Mouse (Mus musculus) MEL (cell line): ENCODE results near the gene A030014E15Rik.

Experiments
- CTCF ChIP-seq, 3 experiments: IDR thresholded peaks in 2 of 3; conservative IDR thresholded peaks in 1 of 3; 2 replicates each; pipeline ENCODE4 v1.5.1; 2011 to 2012; ENCODE audit warnings: low read length in 3 of 3, low read depth in 2 of 3, mild to moderate bottlenecking in 2 of 3, improper control_type of control experiment in 1 of 3, inconsistent platforms in 1 of 3, mixed read lengths in 1 of 3, moderate library complexity in 1 of 3; ENCODE audit not compliant: control insufficient read depth in 1 of 3, insufficient read depth in 1 of 3, poor library complexity in 1 of 3, severe bottlenecking in 1 of 3
- ELF1 ChIP-seq: IDR thresholded peaks from 2 replicates; pipeline ENCODE4 v1.6.1; 2014; ENCODE audit warnings: low read depth, mild to moderate bottlenecking, inconsistent platforms, low read length, improper control_type of control experiment, moderate library complexity
- EP300 ChIP-seq, 2 experiments: IDR thresholded peaks; 2 replicates each; pipeline ENCODE4 v1.6.1; 2011; ENCODE audit warnings: improper control_type of control experiment in 2 of 2, low read length in 2 of 2, low read depth in 1 of 2, mild to moderate bottlenecking in 1 of 2
- ETS1 ChIP-seq: IDR thresholded peaks from 2 replicates; pipeline ENCODE4 v1.6.1; 2012; ENCODE audit warnings: low read depth, mild to moderate bottlenecking, inconsistent platforms, low read length, improper control_type of control experiment, moderate library complexity
- GABPA ChIP-seq: IDR thresholded peaks from 2 replicates; pipeline ENCODE4 v1.6.1; 2012; ENCODE audit warnings: low read depth, mild to moderate bottlenecking, inconsistent platforms, low read length, improper control_type of control experiment, moderate library complexity
- GATA1 ChIP-seq: IDR thresholded peaks from 2 replicates; pipeline ENCODE4 v1.6.1; 2011; ENCODE audit warnings: low read depth, low read length, improper control_type of control experiment
- JUND ChIP-seq: IDR thresholded peaks from 2 replicates; pipeline ENCODE4 v1.6.1; 2011; ENCODE audit warnings: low read depth, mild to moderate bottlenecking, improper control_type of control experiment, low read length
- KAT2A ChIP-seq: conservative IDR thresholded peaks from 2 replicates; pipeline ENCODE4 v1.6.1; 2012; ENCODE audit warnings: low read depth, low read length, improper control_type of control experiment, inconsistent platforms
- POLR2A ChIP-seq, 2 experiments: IDR thresholded peaks; 2 replicates each; pipeline ENCODE4 v1.6.1; 2011 to 2012; ENCODE audit warnings: low read length in 2 of 2, mild to moderate bottlenecking in 2 of 2, control low read depth in 1 of 2, improper control_type of control experiment in 1 of 2, low read depth in 1 of 2, moderate library complexity in 1 of 2; ENCODE audit not compliant: control insufficient read depth in 1 of 2, insufficient read depth in 1 of 2, poor library complexity in 1 of 2
- TAL1 ChIP-seq: IDR thresholded peaks from 2 replicates; pipeline ENCODE4 v1.6.1; 2012; ENCODE audit warnings: mild to moderate bottlenecking, inconsistent platforms, low read length, moderate library complexity, mixed read lengths
- TBP ChIP-seq: IDR thresholded peaks from 2 replicates; pipeline ENCODE4 v1.8.0; 2011; ENCODE audit warnings: low read depth, low read length, improper control_type of control experiment
- USF2 ChIP-seq, 2 experiments: IDR thresholded peaks; 2 replicates each; pipeline ENCODE4 v1.6.1; 2011 to 2012; ENCODE audit warnings: improper control_type of control experiment in 2 of 2, low read length in 2 of 2, borderline replicate concordance in 1 of 2, inconsistent platforms in 1 of 2, low read depth in 1 of 2, mild to moderate bottlenecking in 1 of 2; ENCODE audit not compliant: insufficient read depth in 1 of 2
- ZC3H11A ChIP-seq: IDR thresholded peaks from 2 replicates; pipeline ENCODE4 v1.6.1; 2012; ENCODE audit warnings: low read depth, mild to moderate bottlenecking, inconsistent platforms, low read length, improper control_type of control experiment

DNA sequence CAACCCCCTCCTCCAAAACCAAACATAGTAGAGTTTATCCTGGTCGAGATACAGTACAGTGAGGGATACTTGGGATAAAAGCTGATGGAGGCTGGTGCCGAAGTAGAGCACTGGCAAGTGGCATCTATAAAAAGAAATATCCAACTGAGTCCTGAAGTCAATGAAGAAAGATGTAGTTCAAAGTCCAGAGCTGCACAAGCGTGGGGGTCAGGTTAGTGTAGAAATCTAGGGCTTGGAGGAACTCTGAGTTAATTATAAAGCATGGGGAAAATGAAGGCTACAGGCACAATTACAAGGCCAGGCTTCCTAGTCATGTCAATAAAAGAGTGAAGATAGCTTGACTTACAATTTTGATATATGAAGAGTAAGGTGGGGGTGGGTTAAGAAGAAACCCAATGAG lies 23.5 kb upstream of the A030014E15Rik start:
- TF ChIP-seq CTCF (IDR thresholded peaks at IDR 0.05 in 2 of 3, conservative IDR thresholded peaks at IDR 0.05 in 1 of 3; ENCODE audit: control insufficient read depth in 1 of 3, insufficient read depth in 1 of 3, low read depth in 2 of 3, low read length in 3 of 3, poor library complexity in 1 of 3, severe bottlenecking in 1 of 3), result no peak
- no peak for TF ChIP-seq GABPA
- no peak for TF ChIP-seq USF2 (IDR thresholded peaks at IDR 0.05; ENCODE audit: borderline replicate concordance in 1 of 2, insufficient read depth in 1 of 2, low read depth in 1 of 2, low read length in 2 of 2)
- TF ChIP-seq KAT2A, result no peak
- TF ChIP-seq GATA1, result no peak
- TF ChIP-seq POLR2A (IDR thresholded peaks at IDR 0.05; ENCODE audit: control insufficient read depth in 1 of 2, insufficient read depth in 1 of 2, low read depth in 1 of 2, low read length in 2 of 2, poor library complexity in 1 of 2), result no peak
- TF ChIP-seq ELF1, result no peak
- no peak for TF ChIP-seq ETS1
- TF ChIP-seq EP300 (IDR thresholded peaks at IDR 0.05; ENCODE audit: low read depth in 1 of 2, low read length in 2 of 2), result no peak
- TF ChIP-seq ZC3H11A, result no peak
- TF ChIP-seq TBP, result no peak
- no peak for TF ChIP-seq JUND
- TF ChIP-seq TAL1, result no peak
